Mouse (Mus musculus) heart, embryonic 16.5 days (tissue): Measurements from ENCODE around the gene Cacna1s. TPM values are rescaled to one million over a fixed set of nuclear protein-coding genes. Genes with fewer than 3 reads are reported as not detected.

ENCODE experiments used
- ATAC-seq: fragments of 200-750 bp; cut with Nextera tagmentation; replicated peaks from 2 replicates; pipeline ENCODE4 v1.8.0; 2017; ENCODE audit warnings: moderate number of reproducible peaks; ENCODE audit not compliant: insufficient read depth, low FRiP score; ENCODE audit errors: extremely low read depth
- H3K27ac ChIP-seq: fragments of 300-500 bp; sonication (generic); 2 replicates; pipeline ENCODE4 v1.5.1; 2014; ENCODE audit warnings: mild to moderate bottlenecking, low read length, control low read depth, moderate library complexity
- H3K27me3 ChIP-seq: fragments of 300-500 bp; sonication (generic); 2 replicates; pipeline ENCODE4 v1.6.1; 2014; ENCODE audit warnings: low read length, mixed read lengths; ENCODE audit not compliant: control insufficient read depth, insufficient read depth
- H3K36me3 ChIP-seq: fragments of 300-500 bp; sonication (generic); 2 replicates; pipeline ENCODE4 v1.6.1; 2014; ENCODE audit not compliant: control insufficient read depth, insufficient read depth
- H3K4me1 ChIP-seq: fragments of 300-500 bp; sonication (generic); 2 replicates; pipeline ENCODE4 v1.6.1; 2014; ENCODE audit warnings: low read length, mixed read lengths; ENCODE audit not compliant: control insufficient read depth, insufficient read depth
- H3K4me2 ChIP-seq: fragments of 300-500 bp; sonication (generic); 2 replicates; pipeline ENCODE4 v1.6.1; 2014; ENCODE audit warnings: low read depth, mild to moderate bottlenecking, control low read depth, low read length
- H3K4me3 ChIP-seq: fragments of 300-500 bp; sonication (generic); 2 replicates; pipeline ENCODE4 v1.5.1; 2014; ENCODE audit warnings: mild to moderate bottlenecking, control low read depth, low read length
- H3K9ac ChIP-seq: fragments of 300-500 bp; sonication (generic); 2 replicates; pipeline ENCODE4 v1.6.1; 2014; ENCODE audit warnings: low read length, control low read depth
- H3K9me3 ChIP-seq: fragments of 300-500 bp; sonication (generic); replicated peaks from 2 replicates; pipeline ENCODE4 v1.6.1; 2016; ENCODE audit warnings: low read length; ENCODE audit not compliant: control insufficient read depth
- WGBS: fragments of 180-500 bp; shearing (Covaris S2); extraction: QIAGEN DNeasy Blood & Tissue Kit; methylation state at CpG from one replicate; pipeline ENCODE4 v1.1.7; 2014; 5-methylcytosine and 5-hydroxymethylcytosine counted together
- polyA plus RNA-seq: library from polyadenylated mRNA; unstranded; fragments of >200 nt; fragmentation: Nextera tagmentation; extraction: Ambion mirVana; gene quantifications from 2 replicates; pipeline ENCODE4 v1.2.1, GENCODE M21; 2015

The Cacna1s gene
- polyA plus RNA-seq, 1 experiment from 2014 or later, result 0.28 TPM

- no peak for ATAC-seq
- H3K4me2 ChIP-seq, result no peak overlapping the region
- 11% methylated on average over 2 of the region's 2 CpGs for WGBS
- H3K4me1 ChIP-seq, result peaks cover 7% of the 10 kb centered on the region
- H3K36me3 ChIP-seq, result no peaks in the 10 kb centered on the region
- H3K9me3 ChIP-seq, result no peaks in the 10 kb centered on the region
- peaks cover 40% of the 10 kb centered on the region for H3K27me3 ChIP-seq
- no peak overlapping the region for H3K9ac ChIP-seq
- H3K27ac ChIP-seq, result no peak overlapping the region
- H3K4me3 ChIP-seq, result no peak overlapping the region
Observed at GRCm38 (mm10) chr1:136047432-136047831, 5.1 kb upstream of the Cacna1s start.

GRCm38 (mm10) chr1:136047894-136048293, 4.7 kb upstream of the Cacna1s start:
- no peak for ATAC-seq
- no peak overlapping the region for H3K4me2 ChIP-seq
- no peak overlapping the region for H3K4me3 ChIP-seq
- no peaks in the 10 kb centered on the region for H3K9me3 ChIP-seq
- H3K27me3 ChIP-seq, result peaks cover 43% of the 10 kb centered on the region
- peaks cover 7% of the 10 kb centered on the region for H3K4me1 ChIP-seq
- no peak overlapping the region for H3K9ac ChIP-seq
- WGBS, result 67% methylated on average over 9 of the region's 9 CpGs
- no peak overlapping the region for H3K27ac ChIP-seq
- no peaks in the 10 kb centered on the region for H3K36me3 ChIP-seq

DNA sequence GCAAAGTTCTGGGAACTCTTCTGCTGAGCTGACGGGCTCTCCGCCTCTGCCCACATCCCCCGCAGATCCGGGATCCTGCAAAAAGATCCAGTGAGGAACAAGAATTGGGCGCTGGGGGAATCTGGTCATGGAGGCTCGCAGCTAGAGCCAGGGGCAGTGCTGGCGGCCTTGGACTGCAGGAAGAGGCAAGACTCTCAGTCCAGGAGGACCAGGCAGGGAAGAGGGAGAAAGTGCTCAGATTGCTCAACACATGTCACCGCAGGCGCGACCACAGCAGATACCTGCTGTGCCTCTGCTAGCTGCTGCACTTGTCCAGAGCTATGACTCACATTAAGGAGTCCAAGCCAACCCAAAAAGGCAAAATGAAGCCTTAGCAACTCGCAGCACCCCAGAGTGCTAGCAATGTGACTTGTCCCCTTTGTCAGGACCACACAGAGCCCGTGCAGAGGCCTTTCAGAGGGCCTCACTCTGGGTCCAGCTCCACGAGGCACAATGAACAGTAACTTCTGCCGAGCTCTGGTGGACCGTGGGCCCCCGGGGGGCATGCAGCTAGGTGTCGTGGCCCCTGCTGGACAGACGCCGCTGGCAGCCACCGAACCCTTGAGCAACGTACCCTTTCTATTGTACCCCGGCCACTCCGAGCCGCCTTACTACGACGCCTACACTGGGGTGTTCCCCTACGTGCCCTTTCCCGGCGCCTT, 2.1 kb upstream of the Cacna1s start, which contains the start of gene Ascl5:
TSS of gene Ascl5 (plus strand) at position 493 of the 701 bp plus-strand sequence.
- Histone ChIP-seq H3K27ac (no peak within 1 kb of the TSS), H3K4me3 (peak within 1 kb of the TSS; percentile 39), H3K4me2 (peak within 1 kb of the TSS; percentile 59), H3K27me3 (peaks cover 40% of the 10 kb centered on the region), H3K4me1 (peaks cover 7% of the 10 kb centered on the region), H3K9me3 (no peaks in the 10 kb centered on the region), H3K36me3 (no peaks in the 10 kb centered on the region), H3K9ac (no peak within 1 kb of the TSS)
- WGBS, result 21% methylated on average over 29 of the region's 29 CpGs
- no peak for ATAC-seq

DNA sequence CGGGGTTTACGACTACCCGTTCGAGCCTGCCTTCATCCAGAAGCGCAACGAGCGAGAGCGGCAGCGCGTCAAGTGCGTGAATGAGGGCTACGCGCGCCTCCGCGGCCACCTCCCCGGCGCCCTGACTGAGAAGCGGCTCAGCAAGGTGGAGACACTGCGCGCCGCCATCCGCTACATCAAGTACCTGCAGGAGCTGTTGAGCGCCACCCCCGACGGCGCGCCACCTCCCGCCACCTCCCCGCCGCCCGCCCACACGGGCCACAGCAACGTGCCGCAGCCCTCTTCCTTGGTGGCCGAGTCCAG, 1.6 kb upstream of the Cacna1s start:
- H3K4me3 ChIP-seq, result peak overlapping the region; percentile 39
- H3K9me3 ChIP-seq, result no peaks in the 10 kb centered on the region
- peak; percentile 29 for ATAC-seq
- peak overlapping the region; percentile 59 for H3K4me2 ChIP-seq
- H3K27me3 ChIP-seq, result peaks cover 40% of the 10 kb centered on the region
- H3K4me1 ChIP-seq, result peaks cover 7% of the 10 kb centered on the region
- 2% methylated on average over 36 of the region's 36 CpGs for WGBS
- H3K36me3 ChIP-seq, result no peaks in the 10 kb centered on the region
- no peak overlapping the region for H3K9ac ChIP-seq
- H3K27ac ChIP-seq, result no peak overlapping the region

GRCm38 (mm10) chr1:136051465-136051864, 1.1 kb upstream of the Cacna1s start:
- peak; percentile 78 for ATAC-seq

DNA sequence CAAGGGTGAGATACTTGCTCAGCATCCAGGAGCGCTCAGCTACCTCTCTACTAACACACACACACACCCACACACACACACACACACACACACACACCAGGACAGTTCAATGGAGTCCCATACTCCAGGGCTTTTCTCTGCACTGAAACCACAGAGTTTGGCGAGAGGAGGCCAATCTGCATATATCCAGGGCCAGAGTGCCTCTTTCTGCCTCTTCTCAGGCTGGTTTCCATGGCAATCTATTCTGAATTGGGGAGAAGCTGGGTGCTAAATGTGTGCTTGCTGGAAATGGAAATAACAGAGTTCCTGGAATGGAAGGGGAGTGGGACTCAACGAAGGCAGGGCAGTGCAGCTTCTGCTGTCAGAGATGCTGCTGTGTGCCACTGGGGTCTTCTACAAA, 3.2 kb downstream of the Cacna1s start:
- Histone ChIP-seq H3K27ac (no peak overlapping the region), H3K9ac (no peak overlapping the region), H3K4me3 (no peak overlapping the region), H3K9me3 (no peaks in the 10 kb centered on the region), H3K4me1 (peaks cover 6% of the 10 kb centered on the region), H3K27me3 (peaks cover 22% of the 10 kb centered on the region), H3K4me2 (no peak overlapping the region), H3K36me3 (no peaks in the 10 kb centered on the region)
- ATAC-seq, result no peak
- WGBS, result 83% methylated on average over 3 of the region's 3 CpGs

More at GRCm38 (mm10) chr1:136051465-136051864, 1.1 kb upstream of the Cacna1s start:
- Histone ChIP-seq H3K4me1 (peaks cover 7% of the 10 kb centered on the region), H3K4me3 (peak overlapping the region; percentile 39), H3K9ac (no peak overlapping the region), H3K27me3 (peaks cover 40% of the 10 kb centered on the region), H3K9me3 (no peaks in the 10 kb centered on the region), H3K27ac (no peak overlapping the region), H3K36me3 (no peaks in the 10 kb centered on the region), H3K4me2 (peak overlapping the region; percentile 59)
- WGBS, result 0% methylated on average over 6 of the region's 6 CpGs

DNA sequence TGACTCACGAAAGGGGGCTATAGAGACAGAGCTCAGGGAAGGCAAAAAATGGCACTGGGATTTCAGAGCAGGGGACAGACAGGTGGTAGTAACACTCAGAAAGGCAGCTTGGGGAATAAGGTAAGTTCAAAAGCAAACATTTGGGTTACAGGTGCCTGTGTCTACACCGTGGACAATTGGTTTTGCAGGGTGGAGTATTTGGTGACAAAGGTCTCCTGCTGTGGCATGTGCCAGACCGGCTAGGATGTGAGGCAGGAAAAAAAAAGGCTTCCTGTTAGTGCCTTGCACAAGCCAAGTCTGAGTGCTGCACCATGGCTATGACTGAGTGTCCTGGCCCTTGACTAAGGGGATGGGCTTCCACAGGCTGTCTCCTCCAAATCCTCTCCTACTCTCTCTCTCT, 6.0 kb downstream of the Cacna1s start:
- H3K36me3 ChIP-seq, result no peaks in the 10 kb centered on the region
- H3K4me2 ChIP-seq, result no peak overlapping the region
- no peak for ATAC-seq
- H3K9me3 ChIP-seq, result no peaks in the 10 kb centered on the region
- H3K4me3 ChIP-seq, result no peak overlapping the region
- H3K27ac ChIP-seq, result no peak overlapping the region
- no peaks in the 10 kb centered on the region for H3K4me1 ChIP-seq
- peaks cover 2% of the 10 kb centered on the region; the same call in 1 of the 2 replicates for H3K27me3 ChIP-seq
- H3K9ac ChIP-seq, result no peak overlapping the region
- 47% methylated on average over 3 of the region's 3 CpGs for WGBS

- no peak for ATAC-seq
- Histone ChIP-seq H3K4me3 (no peak overlapping the region), H3K4me2 (no peak overlapping the region), H3K36me3 (no peaks in the 10 kb centered on the region), H3K9ac (no peak overlapping the region), H3K4me1 (0 out of 2 replicates have a peak, but pooled peaks cover 4% of the 10 kb centered on the region), H3K27me3 (peaks cover 2% of the 10 kb centered on the region; the same call in 1 of the 2 replicates), H3K27ac (no peak overlapping the region), H3K9me3 (no peaks in the 10 kb centered on the region)
- WGBS, result 64% methylated on average over 9 of the region's 9 CpGs
Observed at GRCm38 (mm10) chr1:136061041-136061789, 8.7 kb downstream of the Cacna1s start.

DNA sequence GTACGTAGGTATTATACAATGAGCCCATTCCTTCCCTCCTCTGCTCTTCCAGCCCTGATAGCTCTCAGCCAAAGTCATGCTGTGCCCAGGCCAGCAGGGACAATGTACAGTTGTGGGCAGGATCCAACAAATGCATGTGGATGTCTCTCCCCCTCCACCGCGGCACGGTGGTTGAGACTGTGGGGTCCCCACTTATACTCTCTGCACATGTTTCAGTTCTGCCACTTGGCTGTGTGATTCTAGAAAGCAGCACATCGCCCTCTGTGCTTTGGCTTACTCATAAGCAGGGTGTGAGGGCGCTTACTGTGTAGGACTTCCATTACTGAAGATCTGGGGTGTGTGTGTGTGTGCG, 9.2 kb downstream of the Cacna1s start:
- H3K4me3 ChIP-seq, result no peak overlapping the region
- no peaks in the 10 kb centered on the region for H3K9me3 ChIP-seq
- WGBS, result 88% methylated on average over 7 of the region's 7 CpGs
- H3K4me2 ChIP-seq, result no peak overlapping the region
- H3K4me1 ChIP-seq, result 0 out of 2 replicates have a peak, but pooled peaks cover 4% of the 10 kb centered on the region
- H3K27me3 ChIP-seq, result peaks cover 2% of the 10 kb centered on the region; the same call in 1 of the 2 replicates
- no peaks in the 10 kb centered on the region for H3K36me3 ChIP-seq
- no peak overlapping the region for H3K27ac ChIP-seq
- ATAC-seq, result no peak
- H3K9ac ChIP-seq, result no peak overlapping the region
